Mouse (Mus musculus): ENCODE results near the gene Cutal. TPM values are rescaled to one million over a fixed set of nuclear protein-coding genes. Genes with fewer than 3 reads are reported as not detected.

Cutal gene
- polyA plus RNA-seq, 1 experiment from 2014 or later = 0.30 TPM

DNA sequence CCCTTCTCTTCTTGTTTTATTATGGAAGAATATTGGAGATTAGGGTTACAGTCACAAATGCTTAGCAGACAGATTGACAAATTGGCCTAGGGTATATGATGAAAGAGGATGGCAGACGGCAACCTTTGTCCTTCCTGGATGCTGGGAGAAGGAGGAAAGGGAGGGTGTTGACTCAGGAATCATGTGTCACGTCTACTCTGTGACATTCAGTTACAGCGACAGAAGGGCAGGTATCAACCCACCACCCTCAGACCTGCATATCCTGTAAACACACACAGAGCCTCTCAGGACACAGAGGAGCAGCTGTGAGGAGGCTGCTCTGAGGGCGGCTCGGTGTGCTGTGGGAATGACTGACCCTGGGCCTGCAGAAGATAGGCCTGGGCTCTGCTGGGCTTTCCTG is 9.0 kb downstream of the Cutal start:
- no peak for DNase-seq (ENCODE audit: low spot score)

DNA sequence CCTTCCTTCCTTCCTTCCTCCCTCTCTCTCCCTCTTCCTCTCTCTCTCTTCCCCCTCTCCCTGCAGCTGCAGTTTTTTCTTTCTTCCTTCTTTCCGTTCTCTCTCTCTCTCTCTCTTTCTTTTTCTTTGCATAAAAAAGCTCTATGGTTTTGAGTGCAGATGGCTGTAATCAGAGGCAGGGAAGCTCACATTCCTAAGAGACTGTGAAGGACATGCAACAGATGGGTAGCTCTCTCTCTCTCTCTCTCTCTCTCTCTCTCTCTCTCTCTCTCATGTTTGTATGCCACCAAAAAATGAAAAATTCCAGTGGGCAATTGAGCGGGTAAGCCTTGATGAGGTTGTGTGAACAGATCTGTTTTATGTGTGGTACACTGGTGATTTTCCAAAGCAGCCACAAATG is 10.0 kb downstream of the Cutal start:
- DNase-seq (ENCODE audit: low spot score) = no peak

GRCm38 (mm10) chr2:34893950-34894349 is 19.8 kb downstream of the Cutal start:
- DNase-seq (ENCODE audit: low spot score) = no peak

DNA sequence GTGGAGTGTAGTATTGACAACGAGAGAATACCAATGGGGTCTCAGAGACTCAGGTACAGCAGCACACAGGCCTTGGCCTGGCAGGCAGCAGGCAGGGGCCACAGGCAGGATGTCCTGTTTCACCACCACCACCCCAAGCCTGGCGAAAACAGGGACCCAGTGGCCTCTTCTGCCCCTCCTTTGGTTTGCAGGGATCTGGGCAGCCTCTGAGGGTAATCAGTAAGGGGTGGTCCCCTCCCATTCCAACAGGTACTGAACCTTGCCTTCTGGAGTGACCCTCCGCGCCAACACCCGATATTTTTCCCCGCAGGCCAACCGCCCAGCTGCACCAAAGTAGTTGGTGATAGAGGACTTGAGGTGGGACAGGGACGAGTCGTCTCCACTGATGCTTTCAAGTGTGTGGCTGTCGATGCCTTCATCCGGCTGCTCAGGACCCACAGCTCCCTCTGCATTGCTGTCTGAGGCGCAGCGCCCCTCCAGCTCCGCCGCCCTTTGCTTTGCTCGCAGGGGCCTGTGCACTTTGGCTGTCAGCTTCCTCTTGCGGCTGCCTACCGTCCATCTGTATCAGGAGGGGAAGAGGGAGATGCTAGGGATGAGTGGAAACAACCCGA is 21.4 kb downstream of the Cutal start:
- DNase-seq (ENCODE audit: low spot score) = no peak

DNA sequence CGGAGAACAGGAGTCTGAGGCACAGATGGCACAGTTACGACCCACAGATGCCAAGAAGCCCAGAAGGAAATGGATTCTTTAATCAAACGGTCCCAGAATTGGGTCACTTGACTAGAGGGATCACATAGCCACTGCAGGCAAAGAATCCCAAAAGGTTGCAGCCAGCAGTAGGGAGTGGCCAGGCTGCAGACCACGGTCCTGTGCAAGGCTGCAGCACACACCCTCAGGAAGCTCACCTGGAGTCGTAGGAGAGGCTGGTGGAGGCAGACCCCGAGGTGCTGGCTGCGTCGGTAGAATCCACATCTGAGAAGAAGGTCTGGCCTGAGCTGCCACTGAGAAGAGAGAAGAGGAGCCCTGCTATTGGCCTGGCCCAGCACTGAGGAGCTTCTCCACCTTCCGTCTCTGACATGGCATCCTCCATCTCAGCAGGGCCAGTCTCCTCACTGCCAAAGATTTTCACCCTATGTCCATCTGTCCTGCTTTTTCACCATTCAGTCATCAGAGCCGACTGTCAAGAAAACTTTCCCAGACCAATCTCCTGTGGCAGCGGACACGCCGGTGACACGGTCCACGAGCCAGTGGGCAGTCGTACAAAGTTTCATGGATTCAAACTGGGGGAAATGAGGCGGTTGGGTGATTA is 22.7 kb downstream of the Cutal start:
- DNase-seq (ENCODE audit: low spot score) = no peak

DNA sequence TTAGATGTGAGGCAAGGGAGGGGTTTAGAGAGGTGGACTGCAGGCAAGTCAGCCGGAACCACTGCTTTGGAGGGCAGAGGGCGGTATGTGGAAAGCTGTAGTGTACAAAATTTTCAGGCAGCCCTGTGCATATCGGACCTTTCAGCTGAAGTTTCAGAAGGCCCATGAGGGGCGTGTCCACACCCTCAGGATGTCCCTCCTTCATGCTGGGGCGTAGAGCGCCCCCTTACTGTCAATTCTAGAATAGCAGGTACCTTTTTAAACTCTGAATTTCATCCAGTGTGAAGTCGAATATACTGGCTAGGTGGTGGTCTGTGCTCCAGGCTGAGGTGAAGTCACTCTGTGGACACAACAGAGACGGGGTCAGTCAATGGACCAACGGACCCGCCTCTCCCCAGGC is 23.6 kb downstream of the Cutal start:
- peak; percentile 60 for DNase-seq (ENCODE audit: low spot score)

- no peak for DNase-seq (ENCODE audit: low spot score)
Observed at GRCm38 (mm10) chr2:34899682-34900081, 25.5 kb downstream of the Cutal start.

- no peak for DNase-seq (ENCODE audit: low spot score)
Observed at GRCm38 (mm10) chr2:34900412-34900811, 26.2 kb downstream of the Cutal start.

DNA sequence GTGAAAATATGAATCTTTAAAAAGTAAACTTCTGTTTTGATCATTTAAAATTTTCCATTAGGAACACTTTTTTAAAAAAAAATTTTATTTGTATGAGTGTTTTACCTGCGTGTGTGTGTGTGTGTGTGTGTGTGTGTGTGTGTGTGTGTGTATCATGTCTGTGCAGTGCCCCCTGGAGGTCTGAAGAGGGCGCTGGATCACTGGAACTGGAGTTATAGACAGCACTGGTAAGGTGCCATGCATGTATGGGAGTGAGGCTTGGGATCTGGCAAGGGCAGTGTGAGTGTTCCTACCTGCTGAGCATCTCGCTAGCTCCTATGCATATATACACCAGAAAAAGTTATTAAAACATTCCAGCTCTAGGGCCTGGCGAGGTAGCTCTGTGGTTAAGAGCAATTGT is 27.5 kb downstream of the Cutal start:
- no peak for DNase-seq (ENCODE audit: low spot score)

- no peak for DNase-seq (ENCODE audit: low spot score)
Observed at GRCm38 (mm10) chr2:34902731-34903130, 28.5 kb downstream of the Cutal start.

DNA sequence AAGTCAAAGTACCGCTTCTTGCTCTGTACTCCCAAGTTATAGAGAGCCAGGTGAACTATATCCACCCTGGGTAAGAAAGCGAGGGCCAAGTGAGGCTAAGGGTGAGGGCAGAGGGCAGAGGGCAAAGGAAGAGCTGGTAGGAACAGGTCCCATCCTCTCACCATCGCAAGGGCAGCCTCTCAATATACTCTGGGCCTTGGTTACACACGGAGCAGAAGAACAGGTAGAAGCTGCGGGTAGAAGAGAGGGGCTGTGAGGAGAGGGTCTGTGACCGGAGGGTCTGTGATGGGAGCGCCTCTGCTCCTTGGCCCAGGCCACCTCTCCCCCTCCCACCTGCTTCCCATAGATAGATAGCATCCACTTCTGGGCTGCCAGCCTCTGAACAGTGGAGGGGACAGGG is 29.0 kb downstream of the Cutal start:
- no peak for DNase-seq (ENCODE audit: low spot score)

DNA sequence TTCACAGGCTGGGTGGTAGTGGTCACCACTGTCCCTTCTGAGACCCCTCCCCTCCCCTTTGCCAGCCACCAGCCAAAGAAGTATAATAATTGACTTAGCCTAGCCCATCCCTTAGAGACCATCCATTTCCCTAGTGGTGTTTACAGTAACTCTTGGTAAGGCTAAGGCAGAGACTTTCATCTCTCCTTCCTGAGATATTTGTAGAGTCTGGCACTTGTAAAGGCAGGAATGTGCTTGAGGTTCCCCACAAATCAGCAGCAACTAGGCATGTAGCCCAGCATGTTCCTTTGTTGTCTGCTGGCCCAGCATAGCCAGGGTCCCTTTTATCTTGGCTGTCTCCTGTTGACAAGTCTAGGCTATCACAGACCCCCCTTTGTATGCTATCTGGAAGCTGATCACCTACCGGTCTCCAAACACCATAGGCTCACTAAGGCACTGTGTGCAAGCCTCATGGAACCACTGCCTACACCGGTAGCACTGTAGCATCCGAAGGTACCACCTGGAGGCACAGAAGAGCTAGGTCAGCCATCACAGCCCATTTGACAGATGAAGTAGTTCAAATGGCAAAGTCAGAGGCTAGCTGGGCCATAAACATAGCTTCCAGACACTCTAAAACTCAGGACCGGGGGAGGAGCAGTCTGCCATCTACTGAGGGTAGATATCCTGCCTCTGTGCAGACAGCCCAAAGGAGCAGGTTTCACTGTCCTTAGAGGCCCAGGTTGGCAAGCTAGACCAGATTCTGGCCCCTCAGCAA is 29.6 kb downstream of the Cutal start:
- no peak for DNase-seq (ENCODE audit: low spot score)

DNA sequence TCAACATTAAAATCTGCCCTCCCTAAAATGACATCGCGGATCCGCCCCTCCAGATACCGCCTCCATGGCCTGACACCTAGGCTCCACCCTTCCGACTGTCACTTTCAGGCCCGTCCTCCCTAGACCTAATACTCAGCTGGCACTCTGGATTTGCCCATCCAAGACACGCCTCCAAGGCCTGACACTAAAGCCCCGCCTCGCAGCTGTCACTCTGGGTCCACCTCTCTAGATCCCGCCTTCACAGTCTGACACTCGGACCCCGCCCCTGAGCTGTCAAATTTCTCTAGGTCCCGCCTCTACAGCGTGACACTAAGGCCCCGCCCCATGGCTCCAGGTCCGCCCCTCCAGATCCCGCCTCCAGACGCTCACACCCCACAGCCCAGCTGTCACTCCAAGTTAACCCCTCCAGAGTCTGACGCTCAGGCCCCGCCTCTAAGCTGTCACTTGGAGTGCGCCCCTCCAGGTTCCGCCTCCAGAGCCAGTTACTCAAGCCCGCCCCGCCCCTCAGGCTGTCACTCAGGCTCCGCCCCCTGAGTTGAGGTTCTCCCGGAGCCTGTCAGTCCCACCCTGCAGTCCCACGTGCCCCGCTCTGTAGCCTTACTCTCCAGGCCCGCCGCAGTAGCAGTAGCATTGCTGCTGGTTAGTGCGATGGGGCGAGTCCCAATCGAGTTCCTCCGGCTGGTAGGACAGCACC is 30.8 kb downstream of the Cutal start:
- peak; percentile 100 for DNase-seq (ENCODE audit: low spot score)

DNA sequence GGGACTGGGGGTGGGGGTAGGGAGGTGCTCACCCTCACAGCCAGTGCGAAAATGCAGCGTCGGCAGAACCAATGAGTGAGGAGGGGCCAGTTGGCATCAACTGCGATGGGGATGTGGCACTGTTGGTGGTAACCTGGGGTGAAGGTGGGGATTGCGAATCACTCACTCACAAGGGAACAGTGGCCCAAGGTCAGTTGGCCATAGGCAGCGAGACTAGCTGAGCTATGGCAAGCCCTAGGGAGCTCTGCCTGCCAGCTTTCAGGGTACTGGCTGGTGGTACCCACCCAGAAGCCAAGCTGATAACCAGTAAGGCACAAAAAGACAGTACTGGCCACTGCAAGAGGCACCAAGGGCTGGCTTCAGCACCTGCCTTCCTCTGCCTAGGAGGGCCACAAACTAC is 32.2 kb downstream of the Cutal start:
- no peak for DNase-seq (ENCODE audit: low spot score)

- peak; percentile 55 for DNase-seq (ENCODE audit: low spot score)
Observed at GRCm38 (mm10) chr2:34906861-34907604, 32.8 kb downstream of the Cutal start.

DNA sequence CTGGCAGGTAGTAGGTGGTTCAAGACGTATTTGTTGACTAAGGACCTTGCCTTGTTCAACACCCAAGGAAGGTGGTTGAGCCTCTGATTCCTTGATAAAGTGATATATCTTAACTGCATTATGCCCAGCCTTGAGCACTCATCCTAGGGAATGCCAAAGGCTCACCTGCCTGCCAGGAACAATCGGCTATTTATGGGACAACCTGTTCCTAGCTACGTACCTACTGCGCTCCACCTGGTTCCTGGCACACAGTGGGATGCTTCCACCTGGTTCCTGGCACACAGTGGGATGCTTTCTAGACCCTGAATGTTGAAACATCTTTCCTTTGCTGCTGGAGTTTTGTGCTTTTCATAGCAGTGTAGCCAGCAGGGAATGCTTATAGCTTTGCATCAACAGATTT is 35.5 kb downstream of the Cutal start:
- DNase-seq (ENCODE audit: low spot score) = no peak

DNA sequence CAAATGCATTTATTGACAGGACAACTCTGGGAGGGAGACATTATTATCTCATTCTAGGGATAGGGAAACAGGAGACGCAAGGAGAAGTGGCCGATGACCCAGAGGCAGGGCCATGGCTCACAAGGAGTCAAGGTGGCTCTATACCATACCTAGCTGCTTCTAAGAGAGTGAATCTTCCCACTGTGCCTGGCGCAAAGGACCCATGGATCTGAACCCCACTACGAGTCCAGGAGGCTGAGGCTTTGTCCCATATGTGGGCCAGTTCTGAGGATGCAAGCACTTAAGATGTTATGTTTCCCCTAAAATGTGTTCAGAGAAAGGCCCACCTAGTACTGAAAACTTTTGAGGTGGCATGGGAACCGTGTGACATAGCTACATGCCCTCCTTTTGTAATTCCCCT is 37.7 kb downstream of the Cutal start:
- DNase-seq (ENCODE audit: low spot score) = no peak

DNA sequence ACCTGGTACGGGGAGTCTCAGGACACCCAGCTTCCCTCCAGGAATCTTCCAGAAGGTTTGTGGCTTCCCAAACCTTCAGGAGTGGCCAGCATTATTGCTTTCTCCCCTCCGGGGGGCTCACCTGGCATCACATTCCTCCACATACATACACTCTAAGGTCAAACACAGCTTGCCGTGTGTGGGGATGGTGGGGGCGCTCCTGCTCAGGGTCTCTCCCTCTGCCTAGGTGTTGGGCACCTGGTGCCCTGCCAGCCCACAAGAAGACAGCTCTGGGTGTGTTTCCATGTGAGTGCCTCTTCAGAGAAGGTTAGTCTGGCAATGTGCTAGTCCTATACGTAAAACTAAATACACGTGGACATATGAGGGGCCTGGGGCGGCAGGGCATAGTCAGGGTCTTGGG is 38.4 kb downstream of the Cutal start:
- peak; percentile 46 for DNase-seq (ENCODE audit: low spot score)

GRCm38 (mm10) chr2:34913218-34914068 is 39.2 kb downstream of the Cutal start, which contains the start of gene Phf19:
Gene Phf19, minus strand, starts transcription at chr2:34914026.
- peak; percentile 76 for DNase-seq (ENCODE audit: low spot score)

- DNase-seq (ENCODE audit: low spot score) = peak; percentile 58
Observed at GRCm38 (mm10) chr2:34914069-34914822, 40.0 kb downstream of the Cutal start.

Measured in thymus, postnatal 0 days (tissue).